9 mouse cellular contexts compared by ENCODE assay signal in genomic region chr1:151287451-151287850, GRCm38 (mm10). TPM values are rescaled to one million over a fixed set of nuclear protein-coding genes. Genes with fewer than 3 reads are reported as not detected.
A peak's percentile ranks its signal among the peaks of the same experiment; 100 is the strongest.
DNase-seq lines count a peak whose midpoint lies in the region; ATAC-seq lines count a peak whose summit lies in the region.
"Had no signal": no experiment of that assay in that cellular context is flagged by ENCODE, and none has a peak within 500 bp of the region (broad histone marks: within the 10 kb centered on the region; RNA-seq: fewer than 3 reads in every experiment).

No protein-coding gene starts in this region.

- 0 out of 2 replicates have a peak overlapping the region, but pooled peaks have one; percentile 14 for H3K4me2 ChIP-seq in embryonic facial prominence, embryonic 12.5 days (replicated peaks)
- peak overlapping the region; percentile 43 for H3K4me2 ChIP-seq in liver, embryonic 12.5 days
- H3K4me2 ChIP-seq: hindbrain, embryonic 15.5 days had no signal

- no peaks in the 10 kb centered on the region for H3K36me3 ChIP-seq in embryonic facial prominence, embryonic 12.5 days
- H3K36me3 ChIP-seq in liver, embryonic 12.5 days = no peaks in the 10 kb centered on the region
- H3K36me3 ChIP-seq: hindbrain, embryonic 15.5 days had no signal

- no peak overlapping the region for H3K27ac ChIP-seq in embryonic facial prominence, embryonic 12.5 days
- 0 out of 2 replicates have a peak overlapping the region, but pooled peaks have one; percentile 6 for H3K27ac ChIP-seq in liver, embryonic 12.5 days
- H3K27ac ChIP-seq: hindbrain, embryonic 15.5 days had no signal

- ATAC-seq in frontal cortex, adult (ENCODE audit: low TSS enrichment) = peak; percentile 71
- ATAC-seq in embryonic facial prominence, embryonic 12.5 days (ENCODE audit: insufficient number of reproducible peaks, insufficient read depth, low FRiP score, low TSS enrichment) = no peak
- peak; percentile 31; the same call in 1 of the 2 replicates for ATAC-seq in liver, embryonic 12.5 days

- no peak overlapping the region for H3K4me3 ChIP-seq in embryonic facial prominence, embryonic 12.5 days
- no peak overlapping the region for H3K4me3 ChIP-seq in liver, embryonic 12.5 days
- H3K4me3 ChIP-seq: hindbrain, embryonic 15.5 days had no signal

- 39% methylated on average over 12 of the region's 12 CpGs for WGBS in embryonic facial prominence, embryonic 12.5 days
- WGBS in liver, embryonic 12.5 days (ENCODE audit: insufficient replicate concordance) = 17% methylated on average over 12 of the region's 12 CpGs

- no peak overlapping the region for H3K9ac ChIP-seq in embryonic facial prominence, embryonic 12.5 days
- H3K9ac ChIP-seq in liver, embryonic 12.5 days = no peak overlapping the region
- H3K9ac ChIP-seq: hindbrain, embryonic 15.5 days had no signal

- DNase-seq in frontal cortex, postnatal 25 days (ENCODE audit: low spot score in 2 of 2) = no peak
- peak; percentile 55 for DNase-seq in induced T-regulatory cell, adult 2 months (ENCODE audit: low read depth)
- DNase-seq in skeletal muscle tissue, adult 2 months (ENCODE audit: low read depth, low spot score) = peak; percentile 33
- DNase-seq in adipocyte (ENCODE audit: low spot score) = no peak
- no peak for DNase-seq in cerebellum, adult 18-20 months

- no peaks in the 10 kb centered on the region for H3K9me3 ChIP-seq in embryonic facial prominence, embryonic 12.5 days
- H3K9me3 ChIP-seq in liver, embryonic 12.5 days (replicated peaks) = no peaks in the 10 kb centered on the region
- H3K9me3 ChIP-seq: hindbrain, embryonic 15.5 days had no signal

- H3K27me3 ChIP-seq in embryonic facial prominence, embryonic 12.5 days = no peaks in the 10 kb centered on the region
- no peaks in the 10 kb centered on the region for H3K27me3 ChIP-seq in liver, embryonic 12.5 days (replicated peaks)
- H3K27me3 ChIP-seq: hindbrain, embryonic 15.5 days had no signal

- H3K4me1 ChIP-seq in embryonic facial prominence, embryonic 12.5 days = no peaks in the 10 kb centered on the region
- H3K4me1 ChIP-seq in liver, embryonic 12.5 days = peaks cover 28% of the 10 kb centered on the region
- H3K4me1 ChIP-seq: hindbrain, embryonic 15.5 days had no signal

RNA-seq across cellular contexts. Expression of gene Ivns1abp, which starts 56.8 kb away (rescaled TPM):
- polyA plus RNA-seq in embryonic facial prominence, embryonic 12.5 days (2016; fragmentation: Nextera tagmentation; extraction: Ambion mirVana) = 351 and 372 TPM in 2 replicates
- 140 and 141 TPM in 2 replicates for polyA plus RNA-seq in liver, embryonic 12.5 days (2016; fragmentation: Nextera tagmentation; extraction: Ambion mirVana)

Comparison
In these comparisons a context has a peak if more than half of its experiments do, and no peak if none do; other contexts are left out.
1. DNase-seq: peak in induced T-regulatory cell, adult 2 months (single experiment) and skeletal muscle tissue, adult 2 months (single experiment); none in frontal cortex, postnatal 25 days (0 of 2), adipocyte (single experiment) and cerebellum, adult 18-20 months (0 of 2).